Mouse (Mus musculus) heart, postnatal 0 days (tissue): Measurements from ENCODE around the gene Tubgcp6. TPM values are rescaled to one million over a fixed set of nuclear protein-coding genes. Genes with fewer than 3 reads are reported as not detected.

ENCODE experiments used
- ATAC-seq: fragments of 200-750 bp; cut with Nextera tagmentation; 2 replicates; pipeline ENCODE4 v1.8.0; 2017; ENCODE audit warnings: low read depth, moderate number of reproducible peaks, moderate library complexity; ENCODE audit not compliant: insufficient read depth
- DNase-seq: peaks from one replicate; pipeline ENCODE4 v3.0.0-alpha.2; 2016; ENCODE audit warnings: low spot score
- H3K27ac ChIP-seq: fragments of 300-500 bp; sonication (generic); 2 replicates; pipeline ENCODE4 v1.5.1; 2014; ENCODE audit warnings: low read depth, mild to moderate bottlenecking
- H3K27me3 ChIP-seq: fragments of 300-500 bp; sonication (generic); 2 replicates; pipeline ENCODE4 v1.6.1; 2014; ENCODE audit warnings: low read length, mixed read lengths; ENCODE audit not compliant: control insufficient read depth, insufficient read depth
- H3K36me3 ChIP-seq: fragments of 300-500 bp; sonication (generic); replicated peaks from 2 replicates; pipeline ENCODE4 v1.6.1; 2014; ENCODE audit warnings: low read length, mixed read lengths; ENCODE audit not compliant: control insufficient read depth, insufficient read depth
- H3K4me1 ChIP-seq: fragments of 300-500 bp; sonication (generic); 2 replicates; pipeline ENCODE4 v1.6.1; 2014; ENCODE audit warnings: antibody characterized with exemption; ENCODE audit not compliant: control insufficient read depth, insufficient read depth
- H3K4me2 ChIP-seq: fragments of 300-500 bp; sonication (generic); 2 replicates; pipeline ENCODE4 v1.6.1; 2014; ENCODE audit warnings: low read depth, mild to moderate bottlenecking, low read length, moderate library complexity
- H3K4me3 ChIP-seq: fragments of 300-500 bp; sonication (generic); 2 replicates; pipeline ENCODE4 v1.5.1; 2014; ENCODE audit warnings: low read depth, low read length
- H3K9ac ChIP-seq: fragments of 300-500 bp; sonication (generic); replicated peaks from 2 replicates; pipeline ENCODE4 v1.6.1; 2014; ENCODE audit warnings: low read depth, low read length, mixed read lengths
- H3K9me3 ChIP-seq: fragments of 300-500 bp; sonication (generic); replicated peaks from 2 replicates; pipeline ENCODE4 v1.6.1; 2016; ENCODE audit warnings: low read length; ENCODE audit not compliant: control insufficient read depth
- CTCF ChIP-seq: IDR thresholded peaks from 2 replicates; pipeline ENCODE4 v1.5.1; 2016; ENCODE audit warnings: antibody characterized with exemption, control low read depth, low read depth
- EP300 ChIP-seq: IDR thresholded peaks from 2 replicates; pipeline ENCODE4 v1.6.1; 2016; ENCODE audit warnings: antibody characterized with exemption, low read depth
- WGBS: fragments of 180-500 bp; shearing (Covaris S2); extraction: QIAGEN DNeasy Blood & Tissue Kit; methylation state at CpG from one replicate; pipeline ENCODE4 v1.1.7; 2014; 5-methylcytosine and 5-hydroxymethylcytosine counted together
- polyA plus RNA-seq: library from polyadenylated mRNA; unstranded; fragments of >200 nt; fragmentation: Nextera tagmentation; extraction: Ambion mirVana; gene quantifications from 2 replicates; pipeline ENCODE4 v1.2.1, GENCODE M21; 2015
- total RNA-seq: library from RNA; depleted of rRNA; stranded (reverse); fragments of >200 nt; gene quantifications from 2 replicates; pipeline ENCODE4 v1.2.3, GENCODE M21; 2014; ENCODE audit warnings: low replicate concordance

The Tubgcp6 gene
- total and polyA plus RNA-seq, 2 experiments from 2014 or later, result 4.4 to 26.9 TPM

- Histone ChIP-seq H3K27me3 (peaks cover 28% of the 10 kb centered on the region), H3K4me3 (no peak overlapping the region), H3K4me2 (no peak overlapping the region), H3K4me1 (peaks cover 6% of the 10 kb centered on the region; the same call in 1 of the 2 replicates), H3K27ac (no peak overlapping the region), H3K9me3 (no peaks in the 10 kb centered on the region), H3K9ac (no peak overlapping the region), H3K36me3 (no peaks in the 10 kb centered on the region)
- no peak for DNase-seq
- TF ChIP-seq EP300 (no peak), CTCF (no peak)
- 39% methylated on average over 5 of the region's 5 CpGs for WGBS
- no peak for ATAC-seq
These were observed 18.5 kb upstream of the Tubgcp6 start for GRCm38 (mm10) chr15:89141443-89141842.

- DNase-seq (no peak), ATAC-seq (peak; percentile 63)
- H3K9me3 ChIP-seq, result no peaks in the 10 kb centered on the region
- WGBS, result 3% methylated on average over 21 of the region's 21 CpGs
- peak within 1 kb of the TSS; percentile 95 for H3K4me2 ChIP-seq
- peaks cover 6% of the 10 kb centered on the region; the same call in 1 of the 2 replicates for H3K4me1 ChIP-seq
- peak within 1 kb of the TSS; percentile 47 for H3K9ac ChIP-seq
- H3K4me3 ChIP-seq, result peak within 1 kb of the TSS; percentile 68
- TF ChIP-seq EP300 (no peak), CTCF (no peak)
- H3K27me3 ChIP-seq, result peaks cover 21% of the 10 kb centered on the region
- 0 out of 2 replicates have a peak within 1 kb of the TSS, but pooled peaks have one; percentile 23 for H3K27ac ChIP-seq
- no peaks in the 10 kb centered on the region for H3K36me3 ChIP-seq
These were observed 17.8 kb upstream of the Tubgcp6 start, which contains the start of gene Mapk12 for GRCm38 (mm10) chr15:89140659-89141252. TSS of gene Mapk12 (minus strand) at chr15:89140703.

- TF ChIP-seq EP300 (no peak), CTCF (no peak)
- Histone ChIP-seq H3K4me2 (peak overlapping the region; percentile 95), H3K4me3 (peak overlapping the region; percentile 68), H3K27me3 (peaks cover 15% of the 10 kb centered on the region), H3K9ac (peak overlapping the region; percentile 47), H3K9me3 (no peaks in the 10 kb centered on the region), H3K4me1 (peaks cover 6% of the 10 kb centered on the region; the same call in 1 of the 2 replicates), H3K27ac (0 out of 2 replicates have a peak overlapping the region, but pooled peaks have one; percentile 23), H3K36me3 (no peaks in the 10 kb centered on the region)
- ATAC-seq, result peak; percentile 25
- WGBS, result under 1% methylated on average over 53 of the region's 53 CpGs
- peak; percentile 56 for DNase-seq
These were observed 17.2 kb upstream of the Tubgcp6 start for GRCm38 (mm10) chr15:89140048-89140658.

GRCm38 (mm10) chr15:89138531-89138930, 15.6 kb upstream of the Tubgcp6 start:
- WGBS, result 90% methylated on average over 6 of the region's 6 CpGs
- peaks cover 9% of the 10 kb centered on the region; the same call in 1 of the 2 replicates for H3K27me3 ChIP-seq

GRCm38 (mm10) chr15:89138046-89138405, 15.1 kb upstream of the Tubgcp6 start:
- H3K4me2 ChIP-seq, result no peak overlapping the region
- H3K27me3 ChIP-seq, result peaks cover 9% of the 10 kb centered on the region; the same call in 1 of the 2 replicates
- no peak overlapping the region for H3K27ac ChIP-seq
- H3K9me3 ChIP-seq, result no peaks in the 10 kb centered on the region
- H3K9ac ChIP-seq, result no peak overlapping the region
- TF ChIP-seq CTCF (no peak), EP300 (no peak)
- DNase-seq (no peak), ATAC-seq (no peak)
- H3K36me3 ChIP-seq, result no peaks in the 10 kb centered on the region
- peaks cover 6% of the 10 kb centered on the region; the same call in 1 of the 2 replicates for H3K4me1 ChIP-seq
- no peak overlapping the region for H3K4me3 ChIP-seq
- 74% methylated on average over 7 of the region's 7 CpGs for WGBS

More at GRCm38 (mm10) chr15:89138531-89138930, 15.6 kb upstream of the Tubgcp6 start:
- Histone ChIP-seq H3K36me3 (no peaks in the 10 kb centered on the region), H3K9ac (no peak overlapping the region), H3K27ac (no peak overlapping the region), H3K4me1 (peaks cover 6% of the 10 kb centered on the region; the same call in 1 of the 2 replicates), H3K4me2 (no peak overlapping the region), H3K4me3 (no peak overlapping the region), H3K9me3 (no peaks in the 10 kb centered on the region)
- TF ChIP-seq EP300, result no peak
- TF ChIP-seq CTCF, result no peak
- DNase-seq (no peak), ATAC-seq (no peak)
